In the genomic region with DNA sequence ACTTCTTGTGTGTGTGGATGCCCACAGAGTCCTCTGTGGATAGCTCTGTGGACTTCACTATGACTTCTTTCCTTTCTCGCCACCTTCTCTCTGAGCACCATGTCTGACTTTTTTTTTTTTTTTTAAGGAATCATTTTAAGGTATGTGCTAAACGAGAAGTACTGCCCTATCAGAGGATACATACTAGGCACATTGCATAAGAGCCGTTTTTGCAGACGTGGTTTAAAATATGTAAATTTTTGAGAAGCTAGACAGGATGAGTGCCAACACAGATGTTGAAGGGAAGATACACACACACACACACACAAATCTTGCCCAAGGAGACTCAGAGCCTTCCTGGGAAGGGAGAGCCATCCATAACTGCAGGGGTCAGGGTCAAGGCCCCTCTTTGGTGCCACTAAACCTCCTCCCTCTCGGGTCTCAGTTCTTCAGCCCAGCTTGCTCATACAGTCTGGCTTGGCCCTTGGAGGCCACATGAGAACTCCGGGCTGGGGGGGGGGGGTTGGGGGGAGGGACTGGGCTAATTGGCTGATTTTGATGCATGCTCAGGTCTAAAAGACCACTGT, we compare ENCODE assay signal across 11 mouse cellular contexts. TPM values are rescaled to one million over a fixed set of nuclear protein-coding genes. Genes with fewer than 3 reads are reported as not detected.
DNase-seq lines count a peak whose midpoint lies in the region; ATAC-seq lines count a peak whose summit lies in the region.
"Had no signal": no experiment of that assay in that cellular context is flagged by ENCODE, and none has a peak within 500 bp of the region (broad histone marks: within the 10 kb centered on the region; RNA-seq: fewer than 3 reads in every experiment).

No protein-coding gene starts in this region.

- ATAC-seq in megakaryocyte progenitor cell, adult 5-6 weeks (replicated peaks; ENCODE audit: poor library complexity): peak; percentile 33
- ATAC-seq in CD4-positive, CD25-positive, alpha-beta regulatory T cell, adult 4 months: no peak
- ATAC-seq: activated CD4-positive, CD25-positive, alpha-beta regulatory T cell, adult 4 months had no signal

- DNase-seq in adrenal gland, postnatal 14 days: peak; percentile 57
- DNase-seq in adrenal gland, adult 8-10 months: no peak
- DNase-seq in right cerebral cortex, postnatal 25 days: peak; percentile 3
- DNase-seq in right cerebral cortex, postnatal 14 days: no peak
- DNase-seq in embryo, embryonic 10.5 days (ENCODE audit: low spot score): no peak
- no peak for DNase-seq in left cerebral cortex, postnatal 14 days (ENCODE audit: low spot score in 2 of 2)
- DNase-seq: kidney, postnatal 36 days; retina, postnatal 1 day had no signal

- intact Hi-C loops in left cerebral cortex, postnatal 14 days (cut with DNase I): no loop called here

RNA-seq across cellular contexts. Expression of a gene that starts 35.3 kb away (rescaled TPM):
- total RNA-seq in adrenal gland, postnatal 14 days (2021): 79.0 and 79.8 TPM in 2 replicates
- 10 to 100 TPM; 73.1 to 83.0 (median 79.9) TPM for total RNA-seq in adrenal gland, adult 8-10 months (2022)
- total RNA-seq in megakaryocyte progenitor cell, adult 5-6 weeks (2015): 28.0 and 35.0 TPM in 2 replicates
- total RNA-seq in megakaryocyte progenitor cell, adult 5-6 weeks (2017): 13.9 and 21.2 TPM in 2 replicates
- 10 to 100 TPM; 74.8 to 77.2 TPM for total RNA-seq in left cerebral cortex, postnatal 14 days (2021)
- 10 to 100 TPM; 13.1 to 14.1 TPM for polyA plus RNA-seq in CD4-positive, CD25-positive, alpha-beta regulatory T cell, adult 4 months (2017; shearing (Covaris generic))

Comparison
In these comparisons a context has a peak if more than half of its experiments do, and no peak if none do; other contexts are left out.
1. DNase-seq: peak in adrenal gland, postnatal 14 days (single experiment) and right cerebral cortex, postnatal 25 days (single experiment); none in adrenal gland, adult 8-10 months (single experiment), right cerebral cortex, postnatal 14 days (single experiment), embryo, embryonic 10.5 days (single experiment) and left cerebral cortex, postnatal 14 days (0 of 2).